Mouse (Mus musculus) heart, postnatal 0 days (tissue): ENCODE measurements around the gene Clic1.

Experiments
- CTCF ChIP-seq: IDR thresholded peaks from 2 replicates; pipeline ENCODE4 v1.5.1; 2016; ENCODE audit warnings: antibody characterized with exemption, control low read depth, low read depth
- EP300 ChIP-seq: IDR thresholded peaks from 2 replicates; pipeline ENCODE4 v1.6.1; 2016; ENCODE audit warnings: antibody characterized with exemption, low read depth

- no peak for TF ChIP-seq CTCF
- TF ChIP-seq EP300 = no peak
Observed at GRCm38 (mm10) chr17:35023756-35024155, 26.0 kb upstream of the Clic1 start.
